Mouse (Mus musculus): Measurements from ENCODE around the gene Serf2.
"Not testable (repeated sequence)": the region's sequence is repeated elsewhere in the genome, so short reads cannot be mapped to it uniquely, and the experiment has no call there.

GRCm38 (mm10) chr2:121480916-121481315 lies 31.9 kb downstream of the Serf2 start:
- not testable (repeated sequence) for TF ChIP-seq CTCF, EP300 (IDR thresholded peaks at IDR 0.05; ENCODE audit: low read depth)
